Mouse (Mus musculus): ENCODE data around the gene Cnot6.

GRCm38 (mm10) chr11:49734771-49735170 lies 22.2 kb upstream of the Cnot6 start:
- TF ChIP-seq CTCF (IDR thresholded peaks at IDR 0.05; ENCODE audit: borderline replicate concordance, extremely low read depth, insufficient read depth, insufficient read length) (no peak), POLR2A (IDR thresholded peaks at IDR 0.05; ENCODE audit: borderline replicate concordance, extremely low read depth, insufficient read depth, insufficient read length, poor library complexity, severe bottlenecking) (no peak)
